ENCODE assay signal across 22 mouse cellular contexts in genomic region chr16:20540438-20540837, GRCm38 (mm10). TPM values are rescaled to one million over a fixed set of nuclear protein-coding genes. Genes with fewer than 3 reads are reported as not detected.
DNase-seq lines count a peak whose midpoint lies in the region; ATAC-seq and TF ChIP-seq lines count a peak whose summit lies in the region.
"Had no signal": no experiment of that assay in that cellular context is flagged by ENCODE, and none has a peak within 500 bp of the region (broad histone marks: within the 10 kb centered on the region; RNA-seq: fewer than 3 reads in every experiment).

No protein-coding gene starts in this region.

- no peak for TF ChIP-seq CTCF in liver, postnatal 0 days (IDR thresholded peaks at IDR 0.05; ENCODE audit: low read depth)
- TF ChIP-seq CTCF in bone marrow macrophage, adult 2 months (IDR thresholded peaks at IDR 0.05; ENCODE audit: low read depth, low read length) = no peak
- TF ChIP-seq CTCF in layer of hippocampus, adult 2 months (conservative IDR thresholded peaks at IDR 0.05) = no peak

- TF ChIP-seq EP300 in liver, postnatal 0 days (IDR thresholded peaks at IDR 0.05; ENCODE audit: low read depth) = no peak

- 40% methylated on average over 4 of the region's 4 CpGs for WGBS in liver, embryonic 12.5 days (ENCODE audit: insufficient replicate concordance)
- 56% methylated on average over 4 of the region's 4 CpGs for WGBS in liver, postnatal 0 days (ENCODE audit: insufficient replicate concordance)
- 92% methylated on average over 4 of the region's 4 CpGs for whole genome bisulfite sequencing in hindbrain, embryonic 13.5 days

- H3K27me3 ChIP-seq in liver, embryonic 12.5 days (replicated peaks) = no peaks in the 10 kb centered on the region
- no peaks in the 10 kb centered on the region for H3K27me3 ChIP-seq in liver, postnatal 0 days (ENCODE audit: insufficient read depth, low read length)
- no peaks in the 10 kb centered on the region for H3K27me3 ChIP-seq in hindbrain, embryonic 13.5 days
- H3K27me3 ChIP-seq: forebrain, embryonic 12.5 days; limb, embryonic 15.5 days; lung, embryonic 15.5 days; midbrain, embryonic 15.5 days had no signal

- no peaks in the 10 kb centered on the region for H3K9me3 ChIP-seq in liver, embryonic 12.5 days (replicated peaks)
- no peaks in the 10 kb centered on the region for H3K9me3 ChIP-seq in liver, postnatal 0 days (ENCODE audit: low read length)
- H3K9me3 ChIP-seq in hindbrain, embryonic 13.5 days = no peaks in the 10 kb centered on the region
- H3K9me3 ChIP-seq: forebrain, embryonic 12.5 days; limb, embryonic 15.5 days; lung, embryonic 15.5 days; midbrain, embryonic 15.5 days had no signal

- H3K27ac ChIP-seq in liver, embryonic 12.5 days = peak overlapping the region; percentile 45
- H3K27ac ChIP-seq in liver, postnatal 0 days (ENCODE audit: low read depth) = no peak overlapping the region
- peak overlapping the region; percentile 94 for H3K27ac ChIP-seq in bone marrow macrophage, adult 2 months (ENCODE audit: insufficient read depth, low read depth, low read length)
- H3K27ac ChIP-seq in hindbrain, embryonic 13.5 days = no peak overlapping the region
- H3K27ac ChIP-seq in layer of hippocampus, adult 2 months = no peak overlapping the region
- H3K27ac ChIP-seq: forebrain, embryonic 12.5 days; kidney, postnatal 0 days; limb, embryonic 15.5 days; lung, embryonic 15.5 days; midbrain, embryonic 15.5 days had no signal

- H3K9ac ChIP-seq in liver, embryonic 12.5 days = peak overlapping the region; percentile 22; the same call in 1 of the 2 replicates
- no peak overlapping the region for H3K9ac ChIP-seq in liver, postnatal 0 days (replicated peaks)
- no peak overlapping the region for H3K9ac ChIP-seq in hindbrain, embryonic 13.5 days
- H3K9ac ChIP-seq: forebrain, embryonic 12.5 days; limb, embryonic 15.5 days; lung, embryonic 15.5 days; midbrain, embryonic 15.5 days had no signal

- no peak overlapping the region for H3K4me3 ChIP-seq in liver, embryonic 12.5 days
- no peak overlapping the region for H3K4me3 ChIP-seq in liver, postnatal 0 days (ENCODE audit: low read depth, low read length)
- H3K4me3 ChIP-seq in bone marrow macrophage, adult 2 months (ENCODE audit: insufficient read depth, low read length) = peak overlapping the region; percentile 4
- no peak overlapping the region for H3K4me3 ChIP-seq in hindbrain, embryonic 13.5 days
- H3K4me3 ChIP-seq in layer of hippocampus, adult 2 months = no peak overlapping the region
- H3K4me3 ChIP-seq: forebrain, embryonic 12.5 days; limb, embryonic 15.5 days; lung, embryonic 15.5 days; midbrain, embryonic 15.5 days; myocyte had no signal

- peak; percentile 69 for DNase-seq in adrenal gland, adult 2 months
- DNase-seq in adrenal gland, postnatal 4 days (ENCODE audit: low spot score in 2 of 2) = no peak
- DNase-seq in liver, postnatal 0 days = no peak
- no peak for DNase-seq in adipocyte (ENCODE audit: low spot score)
- DNase-seq in layer of hippocampus, adult 2 months (ENCODE audit: low spot score in 2 of 2) = no peak
- DNase-seq: cerebellum, adult 9-10 months; heart, postnatal 4 days; kidney, adult 11 months; thymus, postnatal 4 days had no signal

- H3K4me2 ChIP-seq in liver, embryonic 12.5 days = no peak overlapping the region
- no peak overlapping the region for H3K4me2 ChIP-seq in liver, postnatal 0 days (ENCODE audit: low read depth, low read length)
- H3K4me2 ChIP-seq in hindbrain, embryonic 13.5 days = no peak overlapping the region
- H3K4me2 ChIP-seq: forebrain, embryonic 12.5 days; limb, embryonic 15.5 days; lung, embryonic 15.5 days; midbrain, embryonic 15.5 days had no signal

- no peak for ATAC-seq in liver, embryonic 12.5 days
- no peak for ATAC-seq in liver, postnatal 0 days
- ATAC-seq in hindbrain, embryonic 13.5 days (ENCODE audit: low FRiP score) = no peak
- ATAC-seq: CD4-positive, CD25-positive, alpha-beta regulatory T cell, adult 4 months; hindbrain, embryonic 16.5 days; midbrain, embryonic 15.5 days had no signal

- peaks cover 45% of the 10 kb centered on the region for H3K4me1 ChIP-seq in liver, embryonic 12.5 days
- peaks cover 18% of the 10 kb centered on the region for H3K4me1 ChIP-seq in liver, postnatal 0 days (ENCODE audit: insufficient read depth)
- peaks cover 35% of the 10 kb centered on the region for H3K4me1 ChIP-seq in bone marrow macrophage, adult 2 months (ENCODE audit: control insufficient read depth, insufficient read depth, low read length)
- H3K4me1 ChIP-seq in hindbrain, embryonic 13.5 days (replicated peaks) = peaks cover 27% of the 10 kb centered on the region

- peaks cover 81% of the 10 kb centered on the region for H3K36me3 ChIP-seq in liver, embryonic 12.5 days
- H3K36me3 ChIP-seq in liver, postnatal 0 days (replicated peaks; ENCODE audit: insufficient read depth, low read length) = peaks cover 69% of the 10 kb centered on the region
- peaks cover 75% of the 10 kb centered on the region for H3K36me3 ChIP-seq in hindbrain, embryonic 13.5 days

- no peak for TF ChIP-seq POLR2A in bone marrow macrophage, adult 2 months (IDR thresholded peaks at IDR 0.05; ENCODE audit: borderline replicate concordance, low read depth, low read length)

RNA-seq across cellular contexts. Expression of gene Ap2m1, which starts 5.2 kb away (rescaled TPM):
- total RNA-seq in adrenal gland, adult 2 months (2021) = 100 to 1,000 TPM; 276 to 366 TPM
- polyA plus RNA-seq in adrenal gland, adult 2 months (2012; rRNA removed) = 282 and 345 TPM in 2 replicates
- 100 to 1,000 TPM; 336 to 352 TPM for total RNA-seq in adrenal gland, postnatal 4 days (2021)
- 463 and 468 TPM in 2 replicates for polyA plus RNA-seq in liver, embryonic 12.5 days (2016; fragmentation: Nextera tagmentation; extraction: Ambion mirVana)
- polyA plus RNA-seq in liver, postnatal 0 days (2015; fragmentation: Nextera tagmentation; extraction: Ambion mirVana) = 288 and 308 TPM in 2 replicates
- 348 and 391 TPM in 2 replicates for polyA plus RNA-seq in bone marrow macrophage, adult 2 months (2012; ENCODE audit: insufficient read depth, insufficient read length, missing spikeins)
- 1,101 and 1,130 TPM in 2 replicates for polyA plus RNA-seq in hindbrain, embryonic 13.5 days (2015; fragmentation: Nextera tagmentation; extraction: Ambion mirVana)
- 100 to 1,000 TPM; 712 to 736 TPM for total RNA-seq in layer of hippocampus, adult 2 months (2021)

RNA-seq across cellular contexts. Expression of gene Abcf3, which starts 7.9 kb away (rescaled TPM):
- 100 to 1,000 TPM in 1 of 2 experiments, 10 to 100 TPM in 1; 84.6 to 106 TPM for total RNA-seq in adrenal gland, adult 2 months (2021)
- 27.6 and 27.7 TPM in 2 replicates for polyA plus RNA-seq in adrenal gland, adult 2 months (2012; rRNA removed)
- total RNA-seq in adrenal gland, postnatal 4 days (2021) = 10 to 100 TPM; 75.4 to 79.2 TPM
- polyA plus RNA-seq in liver, embryonic 12.5 days (2016; fragmentation: Nextera tagmentation; extraction: Ambion mirVana) = 38.8 and 40.5 TPM in 2 replicates
- polyA plus RNA-seq in liver, postnatal 0 days (2015; fragmentation: Nextera tagmentation; extraction: Ambion mirVana) = 18.0 and 19.8 TPM in 2 replicates
- 53.5 and 74.8 TPM in 2 replicates for polyA plus RNA-seq in bone marrow macrophage, adult 2 months (2012; ENCODE audit: insufficient read depth, insufficient read length, missing spikeins)
- 81.2 and 85.0 TPM in 2 replicates for polyA plus RNA-seq in hindbrain, embryonic 13.5 days (2015; fragmentation: Nextera tagmentation; extraction: Ambion mirVana)
- total RNA-seq in layer of hippocampus, adult 2 months (2021) = 10 to 100 TPM; 85.1 to 93.0 TPM

RNA-seq across cellular contexts. Expression of gene Dvl3, which starts 23.7 kb away (rescaled TPM):
- 10 to 100 TPM; 32.3 to 45.5 TPM for total RNA-seq in adrenal gland, adult 2 months (2021)
- polyA plus RNA-seq in adrenal gland, adult 2 months (2012; rRNA removed) = 43.7 and 52.2 TPM in 2 replicates
- total RNA-seq in adrenal gland, postnatal 4 days (2021) = 10 to 100 TPM; 55.7 to 59.5 TPM
- polyA plus RNA-seq in liver, embryonic 12.5 days (2016; fragmentation: Nextera tagmentation; extraction: Ambion mirVana) = 8.0 and 8.8 TPM in 2 replicates
- 3.0 and 3.5 TPM in 2 replicates for polyA plus RNA-seq in liver, postnatal 0 days (2015; fragmentation: Nextera tagmentation; extraction: Ambion mirVana)
- 26.8 and 30.4 TPM in 2 replicates for polyA plus RNA-seq in bone marrow macrophage, adult 2 months (2012; ENCODE audit: insufficient read depth, insufficient read length, missing spikeins)
- polyA plus RNA-seq in hindbrain, embryonic 13.5 days (2015; fragmentation: Nextera tagmentation; extraction: Ambion mirVana) = 40.7 and 43.5 TPM in 2 replicates
- 10 to 100 TPM; 56.5 to 56.9 TPM for total RNA-seq in layer of hippocampus, adult 2 months (2021)

RNA-seq across cellular contexts. Expression of gene Eif2b5, which starts 41.8 kb away (rescaled TPM):
- 10 to 100 TPM; 50.2 to 67.1 TPM for total RNA-seq in adrenal gland, adult 2 months (2021)
- polyA plus RNA-seq in adrenal gland, adult 2 months (2012; rRNA removed) = 18.4 and 20.7 TPM in 2 replicates
- 10 to 100 TPM; 58.9 to 63.3 TPM for total RNA-seq in adrenal gland, postnatal 4 days (2021)
- 90.0 and 99.7 TPM in 2 replicates for polyA plus RNA-seq in liver, embryonic 12.5 days (2016; fragmentation: Nextera tagmentation; extraction: Ambion mirVana)
- polyA plus RNA-seq in liver, postnatal 0 days (2015; fragmentation: Nextera tagmentation; extraction: Ambion mirVana) = 25.3 and 26.1 TPM in 2 replicates
- polyA plus RNA-seq in bone marrow macrophage, adult 2 months (2012; ENCODE audit: insufficient read depth, insufficient read length, missing spikeins) = 23.9 and 25.9 TPM in 2 replicates
- polyA plus RNA-seq in hindbrain, embryonic 13.5 days (2015; fragmentation: Nextera tagmentation; extraction: Ambion mirVana) = 99.5 and 100 TPM in 2 replicates
- 10 to 100 TPM; 48.9 to 50.4 TPM for total RNA-seq in layer of hippocampus, adult 2 months (2021)

RNA-seq across cellular contexts. Expression of gene Vwa5b2, which starts 48.8 kb away (rescaled TPM):
- 1 to 10 TPM; 1.3 to 1.4 TPM for total RNA-seq in adrenal gland, adult 2 months (2021)
- polyA plus RNA-seq in adrenal gland, adult 2 months (2012; rRNA removed) = 3.7 and 5.9 TPM in 2 replicates
- total RNA-seq in adrenal gland, postnatal 4 days (2021) = 10 to 100 TPM in 1 of 2 experiments, 1 to 10 TPM in 1; 10.0 to 12.5 TPM
- polyA plus RNA-seq in liver, embryonic 12.5 days (2016; fragmentation: Nextera tagmentation; extraction: Ambion mirVana) = 0.23 and 0.30 TPM in 2 replicates
- polyA plus RNA-seq in liver, postnatal 0 days (2015; fragmentation: Nextera tagmentation; extraction: Ambion mirVana) = not detected in 2 replicates
- not detected in 2 replicates for polyA plus RNA-seq in bone marrow macrophage, adult 2 months (2012; ENCODE audit: insufficient read depth, insufficient read length, missing spikeins)
- 13.1 and 14.1 TPM in 2 replicates for polyA plus RNA-seq in hindbrain, embryonic 13.5 days (2015; fragmentation: Nextera tagmentation; extraction: Ambion mirVana)
- 10 to 100 TPM; 25.2 to 27.2 TPM for total RNA-seq in layer of hippocampus, adult 2 months (2021)
- total RNA-seq: granulocyte monocyte progenitor cell, adult 5-6 weeks; heart, postnatal 4 days; megakaryocyte progenitor cell, adult 5-6 weeks had no signal

Comparison
In these comparisons a context has a peak if more than half of its experiments do, and no peak if none do; other contexts are left out.
1. H3K27ac ChIP-seq: peak in liver, embryonic 12.5 days (single experiment) and bone marrow macrophage, adult 2 months (single experiment); none in liver, postnatal 0 days (single experiment), hindbrain, embryonic 13.5 days (single experiment) and layer of hippocampus, adult 2 months (single experiment).